Mouse (Mus musculus) embryonic fibroblast, embryonic 13.5 days (primary cell): ENCODE results near the gene Ppp1r1c.

ENCODE experiments used
- CTCF ChIP-seq: IDR thresholded peaks from 2 replicates; pipeline ENCODE4 v1.5.1; 2011; ENCODE audit warnings: mild to moderate bottlenecking, control low read depth, low read length, moderate library complexity, borderline replicate concordance; ENCODE audit not compliant: insufficient read depth
- POLR2A ChIP-seq: IDR thresholded peaks from 2 replicates; pipeline ENCODE4 v1.6.1; 2011; ENCODE audit warnings: low read depth, mild to moderate bottlenecking, control low read depth, low read length, moderate library complexity

GRCm38 (mm10) chr2:79698166-79698565 is 9.4 kb upstream of the Ppp1r1c start:
- TF ChIP-seq CTCF (no peak), POLR2A (no peak)
